Mouse (Mus musculus) lung, postnatal 10 days (tissue): ENCODE results near the gene Tmod3.
"Not testable (repeated sequence)": the region's sequence is repeated elsewhere in the genome, so short reads cannot be mapped to it uniquely, and the experiment has no call there.

Source experiments
- DNase-seq: peaks from one replicate; pipeline ENCODE4 v3.0.0; 2021

Tmod3 gene

GRCm38 (mm10) chr9:75488255-75488654 is 71.2 kb downstream of the Tmod3 start:
- DNase-seq, result not testable (repeated sequence)

- DNase-seq, result no peak
Measured at GRCm38 (mm10) chr9:75485231-75485630, 74.2 kb downstream of the Tmod3 start.

GRCm38 (mm10) chr9:75480536-75481075 is 78.9 kb downstream of the Tmod3 start:
- no peak for DNase-seq

- no peak for DNase-seq
Measured at GRCm38 (mm10) chr9:75479106-75479725, 80.2 kb downstream of the Tmod3 start.

- no peak for DNase-seq
Measured at GRCm38 (mm10) chr9:75477212-75477611, 82.2 kb downstream of the Tmod3 start.

- DNase-seq, result peak; percentile 33
Measured at GRCm38 (mm10) chr9:75468297-75468696, 91.2 kb downstream of the Tmod3 start.

GRCm38 (mm10) chr9:75467581-75467980 is 91.9 kb downstream of the Tmod3 start:
- no peak for DNase-seq

- DNase-seq, result no peak
Measured at GRCm38 (mm10) chr9:75466641-75467040, 92.8 kb downstream of the Tmod3 start.

- DNase-seq, result no peak
Measured at GRCm38 (mm10) chr9:75465856-75466255, 93.6 kb downstream of the Tmod3 start.

- DNase-seq, result no peak
Measured at GRCm38 (mm10) chr9:75463050-75463660, 96.3 kb downstream of the Tmod3 start.

- no peak for DNase-seq
Measured at GRCm38 (mm10) chr9:75455684-75456083, 103.8 kb downstream of the Tmod3 start.

GRCm38 (mm10) chr9:75453994-75454393 is 105.5 kb downstream of the Tmod3 start:
- DNase-seq, result no peak

- no peak for DNase-seq
Measured at GRCm38 (mm10) chr9:75448021-75448420, 111.4 kb downstream of the Tmod3 start.
